Mouse (Mus musculus): Measurements from ENCODE around the gene Gm11273.
A peak's percentile ranks its signal among the peaks of the same experiment; 100 is the strongest.
"Not testable (repeated sequence)": the region's sequence is repeated elsewhere in the genome, so short reads cannot be mapped to it uniquely, and the experiment has no call there.

Gm11273 gene

GRCm38 (mm10) chr13:21501182-21501581, at the start of gene Gm11273:
Gene Gm11273, minus strand, starts transcription at chr13:21501418.
- DNase-seq = not testable (repeated sequence)

GRCm38 (mm10) chr13:21550416-21551110, 49.3 kb upstream of the Gm11273 start:
- no peak for DNase-seq

GRCm38 (mm10) chr13:21549487-21549886, 48.3 kb upstream of the Gm11273 start:
- no peak for DNase-seq

- no peak for DNase-seq
These were observed 41.5 kb upstream of the Gm11273 start, which contains the start of gene Olfr1366 for GRCm38 (mm10) chr13:21542708-21543107. Gene Olfr1366, minus strand, starts transcription at chr13:21542808.

GRCm38 (mm10) chr13:21530781-21531201, 29.6 kb upstream of the Gm11273 start, which contains the start of gene Zkscan8:
Gene Zkscan8, minus strand, starts transcription at chr13:21531120.
- peak; percentile 86 for DNase-seq

- no peak for DNase-seq
These were observed 28.9 kb upstream of the Gm11273 start for GRCm38 (mm10) chr13:21530136-21530535.

GRCm38 (mm10) chr13:21506221-21506649, 5.0 kb upstream of the Gm11273 start:
- peak; percentile 90 for DNase-seq

- DNase-seq = no peak
These were observed 1.1 kb upstream of the Gm11273 start for GRCm38 (mm10) chr13:21502296-21502695.

- no peak for DNase-seq
These were observed 6.1 kb downstream of the Gm11273 start, which contains the start of gene AK157302 for GRCm38 (mm10) chr13:21495080-21495479. Gene AK157302, plus strand, starts transcription at chr13:21495223.

- DNase-seq = no peak
These were observed 8.4 kb downstream of the Gm11273 start for GRCm38 (mm10) chr13:21492847-21493246.

GRCm38 (mm10) chr13:21486881-21487280, 14.3 kb downstream of the Gm11273 start:
- DNase-seq = no peak

GRCm38 (mm10) chr13:21478759-21479670, 22.2 kb downstream of the Gm11273 start, which contains the start of the genes Zkscan4 and Gm10065:
Gene Zkscan4, plus strand, starts transcription at chr13:21478907.
Gene Gm10065, minus strand, starts transcription at chr13:21479441.
- DNase-seq = peak; percentile 30

- no peak for DNase-seq
These were observed 28.8 kb downstream of the Gm11273 start for GRCm38 (mm10) chr13:21472427-21472826.

- DNase-seq = peak; percentile 5
These were observed 32.1 kb downstream of the Gm11273 start for GRCm38 (mm10) chr13:21469097-21469496.

- DNase-seq = peak; percentile 94
These were observed 32.9 kb downstream of the Gm11273 start, which contains the start of gene Nkapl for GRCm38 (mm10) chr13:21468061-21469019. Gene Nkapl, minus strand, starts transcription at chr13:21468509.

- DNase-seq = no peak
These were observed 33.9 kb downstream of the Gm11273 start for GRCm38 (mm10) chr13:21467336-21467735.

GRCm38 (mm10) chr13:21462516-21462915, 38.7 kb downstream of the Gm11273 start:
- DNase-seq = not testable (repeated sequence)

- no peak for DNase-seq
These were observed 44.9 kb downstream of the Gm11273 start for GRCm38 (mm10) chr13:21456347-21456746.

GRCm38 (mm10) chr13:21454133-21454532, 47.1 kb downstream of the Gm11273 start:
- no peak for DNase-seq

- peak; percentile 73 for DNase-seq
These were observed 47.8 kb downstream of the Gm11273 start, which contains the start of gene Zscan26 for GRCm38 (mm10) chr13:21453449-21453848. Gene Zscan26, minus strand, starts transcription at chr13:21453730.

GRCm38 (mm10) chr13:21453042-21453441, 48.2 kb downstream of the Gm11273 start:
- DNase-seq = no peak
